Mouse (Mus musculus) bone marrow, adult 2 months (tissue): ENCODE measurements around the gene Acta1.

Source experiments
- CTCF ChIP-seq: fragments of 200-500 bp; IDR thresholded peaks from 2 replicates; pipeline ENCODE4 v1.5.1; 2011; ENCODE audit warnings: low read length, control low read depth; ENCODE audit not compliant: control insufficient read depth, insufficient read depth
- POLR2A ChIP-seq: fragments of 200-500 bp; IDR thresholded peaks from 2 replicates; pipeline ENCODE4 v1.6.1; 2011; ENCODE audit warnings: low read depth, mild to moderate bottlenecking, control low read depth, low read length, borderline replicate concordance; ENCODE audit not compliant: control insufficient read depth

GRCm38 (mm10) chr8:123895230-123895629 is 679 bp upstream of the Acta1 start:
- TF ChIP-seq CTCF = no peak
- no peak for TF ChIP-seq POLR2A
